Mouse (Mus musculus) stomach, postnatal 0 days (tissue): ENCODE results near the gene Ly6g6c.
A peak's percentile ranks its signal among the peaks of the same experiment; 100 is the strongest.

Experiments used
- CTCF ChIP-seq: IDR thresholded peaks from 2 replicates; pipeline ENCODE4 v1.5.1; 2016; ENCODE audit warnings: antibody characterized with exemption, low read depth, mild to moderate bottlenecking, moderate library complexity
- EP300 ChIP-seq: optimal IDR thresholded peaks from 2 replicates; pipeline ENCODE3; 2016; ENCODE audit warnings: antibody characterized with exemption

DNA sequence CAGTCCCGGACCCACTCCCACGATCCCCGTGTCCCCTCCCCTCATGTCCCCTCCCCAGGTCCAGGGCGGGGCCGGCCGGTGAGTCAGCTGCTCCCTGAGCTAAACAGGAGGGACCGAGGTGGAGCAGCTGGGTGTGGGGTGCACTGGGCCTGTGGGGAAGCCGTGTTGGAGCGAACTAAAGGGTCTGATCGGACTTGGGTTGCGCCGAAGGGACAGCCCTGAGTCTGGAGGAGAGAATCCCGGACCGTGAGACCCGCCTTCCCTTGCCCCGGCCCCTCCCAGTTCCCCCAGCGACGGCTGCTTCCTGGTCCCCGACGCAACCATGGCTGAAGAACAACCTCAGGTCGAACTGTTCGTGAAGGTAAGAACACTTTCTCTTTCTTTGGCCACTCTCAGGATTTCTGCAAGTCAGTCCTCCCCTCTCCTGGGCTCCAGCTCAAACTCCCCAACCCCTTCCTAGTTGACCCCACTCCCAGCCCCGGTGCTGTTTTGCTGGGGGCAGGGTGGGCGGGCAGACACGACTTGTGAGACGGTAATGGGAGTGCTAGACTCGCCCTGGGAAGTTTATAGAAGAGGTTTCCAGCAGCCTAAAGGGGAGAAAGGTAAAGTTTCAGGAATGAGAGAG lies 14.9 kb upstream of the Ly6g6c start:
- TF ChIP-seq EP300: peak; percentile 11
- no peak for TF ChIP-seq CTCF
